Mouse (Mus musculus) splenic B cell, adult 2 months (primary cell): ENCODE results near the gene Wdr46.
A peak's percentile ranks its signal among the peaks of the same experiment; 100 is the strongest.
"Not testable (repeated sequence)": the region's sequence is repeated elsewhere in the genome, so short reads cannot be mapped to it uniquely, and the experiment has no call there.

Experiments used
- DNase-seq: peaks from one replicate; pipeline ENCODE4 v3.0.0-alpha.2; 2011; ENCODE audit warnings: low read depth, low spot score
- H3K27me3 ChIP-seq: 2 replicates; pipeline ENCODE4 v1.6.1; 2012; ENCODE audit warnings: mild to moderate bottlenecking, low read length, moderate library complexity, mixed read lengths; ENCODE audit not compliant: control insufficient read depth, poor library complexity, insufficient read depth, severe bottlenecking
- H3K36me3 ChIP-seq: 2 replicates; pipeline ENCODE4 v1.6.1; 2012; ENCODE audit warnings: mild to moderate bottlenecking, low read length, moderate library complexity, mixed read lengths; ENCODE audit not compliant: control insufficient read depth, poor library complexity, insufficient read depth, severe bottlenecking

Wdr46 gene

GRCm38 (mm10) chr17:33965082-33965845 is 24.8 kb downstream of the Wdr46 start:
- Histone ChIP-seq H3K27me3 (no peaks in the 10 kb centered on the region), H3K36me3 (peaks cover 4% of the 10 kb centered on the region)
- DNase-seq: no peak

- Histone ChIP-seq H3K36me3 (peaks cover 2% of the 10 kb centered on the region), H3K27me3 (no peaks in the 10 kb centered on the region)
- DNase-seq: no peak
These were observed 25.5 kb downstream of the Wdr46 start for GRCm38 (mm10) chr17:33965846-33966550.

- no peaks in the 10 kb centered on the region for H3K36me3 ChIP-seq
- DNase-seq: peak; percentile 92
These were observed 28.0 kb downstream of the Wdr46 start for GRCm38 (mm10) chr17:33968489-33968888.

GRCm38 (mm10) chr17:33968927-33969326 is 28.5 kb downstream of the Wdr46 start:
- Histone ChIP-seq H3K36me3 (no peaks in the 10 kb centered on the region; the same call in 1 of the 2 replicates), H3K27me3 (no peaks in the 10 kb centered on the region)
- DNase-seq: peak; percentile 88

More at GRCm38 (mm10) chr17:33968489-33968888, 28.0 kb downstream of the Wdr46 start:
- H3K27me3 ChIP-seq: no peaks in the 10 kb centered on the region

- H3K36me3 ChIP-seq: peaks cover 2% of the 10 kb centered on the region; the same call in 1 of the 2 replicates
- peak; percentile 57 for DNase-seq
- no peaks in the 10 kb centered on the region for H3K27me3 ChIP-seq
These were observed 28.9 kb downstream of the Wdr46 start for GRCm38 (mm10) chr17:33969394-33969793.

- Histone ChIP-seq H3K27me3 (no peaks in the 10 kb centered on the region), H3K36me3 (peaks cover 5% of the 10 kb centered on the region; the same call in 1 of the 2 replicates)
- DNase-seq: no peak
These were observed 32.2 kb downstream of the Wdr46 start for GRCm38 (mm10) chr17:33972691-33973090.

- no peaks in the 10 kb centered on the region for H3K27me3 ChIP-seq
- peaks cover 5% of the 10 kb centered on the region; the same call in 1 of the 2 replicates for H3K36me3 ChIP-seq
- no peak for DNase-seq
These were observed 33.1 kb downstream of the Wdr46 start for GRCm38 (mm10) chr17:33973572-33973971.

- Histone ChIP-seq H3K36me3 (peaks cover 5% of the 10 kb centered on the region; the same call in 1 of the 2 replicates), H3K27me3 (no peaks in the 10 kb centered on the region)
- no peak for DNase-seq
These were observed 37.5 kb downstream of the Wdr46 start for GRCm38 (mm10) chr17:33977861-33978557.

- Histone ChIP-seq H3K36me3 (peaks cover 5% of the 10 kb centered on the region; the same call in 1 of the 2 replicates), H3K27me3 (no peaks in the 10 kb centered on the region)
- peak; percentile 98 for DNase-seq
These were observed 38.2 kb downstream of the Wdr46 start for GRCm38 (mm10) chr17:33978631-33979031.

GRCm38 (mm10) chr17:33979512-33980050 is 39.1 kb downstream of the Wdr46 start:
- Histone ChIP-seq H3K36me3 (peaks cover 2% of the 10 kb centered on the region; the same call in 1 of the 2 replicates), H3K27me3 (no peaks in the 10 kb centered on the region)
- no peak for DNase-seq

- H3K27me3 ChIP-seq: no peaks in the 10 kb centered on the region; the same call in 1 of the 2 replicates
- H3K36me3 ChIP-seq: no peaks in the 10 kb centered on the region; the same call in 1 of the 2 replicates
- no peak for DNase-seq
These were observed 39.9 kb downstream of the Wdr46 start for GRCm38 (mm10) chr17:33980181-33981035.

- not testable (repeated sequence) for H3K27me3 ChIP-seq, H3K36me3 ChIP-seq
- peak; percentile 97 for DNase-seq
These were observed 40.9 kb downstream of the Wdr46 start for GRCm38 (mm10) chr17:33981192-33981909.

- DNase-seq: peak; percentile 82
- H3K27me3 ChIP-seq, H3K36me3 ChIP-seq: not testable (repeated sequence)
These were observed 41.7 kb downstream of the Wdr46 start for GRCm38 (mm10) chr17:33982136-33982535.
